Comparison of ENCODE assay signal across 8 mouse cellular contexts in the genomic region with DNA sequence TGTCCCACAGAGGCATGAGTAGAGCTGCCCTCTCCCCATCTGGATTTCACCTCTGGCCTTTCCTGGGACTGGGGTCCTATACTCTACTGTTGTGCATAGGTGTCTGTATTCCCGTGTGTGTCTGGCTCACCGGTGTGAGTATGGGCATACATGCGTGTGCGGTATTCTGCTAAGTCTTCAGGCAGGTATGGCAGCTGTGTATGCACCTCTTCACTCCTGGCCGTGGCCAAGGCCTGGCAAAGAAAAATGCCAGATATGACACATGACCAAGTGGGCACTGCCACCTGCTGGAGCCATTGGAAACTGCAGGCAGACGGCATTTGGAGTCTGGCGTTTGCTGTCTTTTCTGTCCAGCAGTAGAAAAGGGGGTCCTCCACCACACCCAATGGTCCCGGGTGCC. TPM values are rescaled to one million over a fixed set of nuclear protein-coding genes. Genes with fewer than 3 reads are reported as not detected.
DNase-seq lines count a peak whose midpoint lies in the region; TF ChIP-seq lines count a peak whose summit lies in the region.

No protein-coding gene starts in this region.

- H3K4me3 ChIP-seq in C2C12 (ENCODE audit: insufficient read depth, poor library complexity, severe bottlenecking) = no peak overlapping the region

- H3ac ChIP-seq in C2C12 (ENCODE audit: control insufficient read depth, insufficient read length, low read depth) = no peak overlapping the region

- H3K79me3 ChIP-seq in C2C12 (ENCODE audit: low read depth) = no peaks in the 10 kb centered on the region

- H3K36me3 ChIP-seq in C2C12 (ENCODE audit: control insufficient read depth, insufficient read depth) = no peaks in the 10 kb centered on the region

- peak; percentile 84 for TF ChIP-seq CTCF in C2C12 (IDR thresholded peaks at IDR 0.05; ENCODE audit: control insufficient read depth, insufficient read depth, insufficient read length)

- DNase-seq in T-cell, adult 2 months (ENCODE audit: low spot score) = peak; percentile 31
- peak; percentile 76 to 83 for DNase-seq in cerebellum, postnatal 36 days
- DNase-seq in gastrocnemius, adult 8-10 months (ENCODE audit: low spot score in 2 of 2) = peak; percentile 15 to 33
- DNase-seq in layer of hippocampus, adult 18-20 months (ENCODE audit: low spot score in 2 of 2) = peak; percentile 56 to 84
- DNase-seq in lung, postnatal 14 days = peak; percentile 72
- peak; percentile 85 for DNase-seq in retina, embryonic 14.5 days (ENCODE audit: low spot score)
- DNase-seq in urinary bladder, postnatal 10 days (ENCODE audit: low spot score) = peak; percentile 46

- no peaks in the 10 kb centered on the region for H3K79me2 ChIP-seq in C2C12 (ENCODE audit: control insufficient read depth, insufficient read depth)

- H3K27me3 ChIP-seq in C2C12 (ENCODE audit: control insufficient read depth, insufficient read depth, insufficient read length) = peaks cover 3% of the 10 kb centered on the region

TF ChIP-seq in C2C12, 6 proteins besides CTCF, POLR2A, EP300 and RAD21:
- TF ChIP-seq MYOD1 (IDR thresholded peaks at IDR 0.05; ENCODE audit: control insufficient read depth, insufficient read length, low read depth) (no peak), MAX (IDR thresholded peaks at IDR 0.05) (no peak), USF1 (IDR thresholded peaks at IDR 0.05; ENCODE audit: low read depth) (peak; percentile 33), CEBPB (IDR thresholded peaks at IDR 0.05; ENCODE audit: low read depth) (no peak), FOSL1 (IDR thresholded peaks at IDR 0.05; ENCODE audit: insufficient read depth, low read length, poor library complexity, severe bottlenecking) (no peak), MYOG (IDR thresholded peaks at IDR 0.05; ENCODE audit: control insufficient read depth, extremely low read depth, insufficient read length) (no peak)

RNA-seq across cellular contexts. Expression of a gene that starts 26.7 kb away (rescaled TPM):
- not detected for polyA plus RNA-seq in C2C12 (2012; fragmentation: generic; extraction: Trizol)
- under 1 TPM in 1 of 4 experiments, not detected in 3; 0.10 TPM for total RNA-seq in gastrocnemius, adult 8-10 months (2022)
- 100 to 1,000 TPM; 138 to 156 TPM for total RNA-seq in layer of hippocampus, adult 18-20 months (2021)

RNA-seq across cellular contexts. Expression of a gene that starts 32.6 kb away (rescaled TPM):
- 42.0 TPM for polyA plus RNA-seq in C2C12 (2012; fragmentation: generic; extraction: Trizol)
- total RNA-seq in gastrocnemius, adult 8-10 months (2022) = 10 to 100 TPM; 20.3 to 28.4 (median 24.6) TPM
- total RNA-seq in layer of hippocampus, adult 18-20 months (2021) = 100 to 1,000 TPM; 156 TPM

Comparison
In these comparisons a context has a peak if more than half of its experiments do, and no peak if none do; other contexts are left out.
1. DNase-seq: peak in every context shown above with its lines; median percentile 85 in retina, embryonic 14.5 days; 80 in cerebellum, postnatal 36 days; 72 in lung, postnatal 14 days; 70 in layer of hippocampus, adult 18-20 months; 46 in urinary bladder, postnatal 10 days; 31 in T-cell, adult 2 months; 24 in gastrocnemius, adult 8-10 months.
2. RNA of a gene that starts 26.7 kb away (total RNA-seq): 138 to 156 TPM in layer of hippocampus, adult 18-20 months; 0.10 TPM in gastrocnemius, adult 8-10 months; every median in the first group is over 100 times any median in the second.
3. RNA of a gene that starts 32.6 kb away (total RNA-seq): 156 TPM in layer of hippocampus, adult 18-20 months; 20.3 to 28.4 TPM in gastrocnemius, adult 8-10 months; every median in the first group is over 4 times any median in the second.